ENCODE assay signal across 9 mouse cellular contexts in the genomic region with DNA sequence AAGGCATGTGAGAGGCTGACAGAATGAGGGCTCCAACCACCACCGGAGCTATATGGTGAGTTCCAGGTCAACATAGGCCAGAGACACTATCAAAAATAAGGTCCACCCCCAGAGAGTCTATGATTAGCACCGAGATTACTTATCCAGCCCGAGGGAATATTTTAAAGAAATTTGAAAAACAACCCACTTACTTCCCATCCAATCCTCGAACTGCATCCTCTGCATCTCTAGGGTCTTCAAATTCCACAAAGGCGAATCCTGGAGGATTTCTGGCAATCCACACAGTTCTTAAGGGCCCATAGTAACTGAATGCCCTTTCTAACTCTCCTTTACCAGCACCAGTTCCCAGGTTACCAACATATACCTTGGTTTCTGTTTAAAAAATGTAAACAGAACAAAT. TPM values are rescaled to one million over a fixed set of nuclear protein-coding genes. Genes with fewer than 3 reads are reported as not detected.
DNase-seq lines count a peak whose midpoint lies in the region; ATAC-seq and TF ChIP-seq lines count a peak whose summit lies in the region.
"Had no signal": no experiment of that assay in that cellular context is flagged by ENCODE, and none has a peak within 500 bp of the region (broad histone marks: within the 10 kb centered on the region; RNA-seq: fewer than 3 reads in every experiment).

No protein-coding gene starts in this region.

- no peaks in the 10 kb centered on the region for H3K9me3 ChIP-seq in CH12.LX (replicated peaks; ENCODE audit: low read length)
- no peaks in the 10 kb centered on the region for H3K9me3 ChIP-seq in forebrain, embryonic 16.5 days (ENCODE audit: control insufficient read depth, low read length)
- no peaks in the 10 kb centered on the region for H3K9me3 ChIP-seq in liver, embryonic 15.5 days (replicated peaks)

- peak overlapping the region; percentile 86 to 97 (median 96) for H3K4me3 ChIP-seq in CH12.LX (replicated peaks in 1 of 3; ENCODE audit: low read depth in 2 of 3, low read length in 2 of 3, poor library complexity in 1 of 3)
- peak overlapping the region; percentile 98 for H3K4me3 ChIP-seq in forebrain, embryonic 16.5 days (replicated peaks; ENCODE audit: low read length)
- peak overlapping the region; percentile 97 for H3K4me3 ChIP-seq in liver, embryonic 15.5 days (replicated peaks)

- peaks cover 3 to 31% of the 10 kb centered on the region in 2 experiments; a peak in 3 of 4 replicates for H3K4me1 ChIP-seq in CH12.LX (ENCODE audit: control insufficient read depth in 1 of 2, insufficient read depth in 2 of 2)
- peaks cover 11% of the 10 kb centered on the region for H3K4me1 ChIP-seq in forebrain, embryonic 16.5 days (replicated peaks; ENCODE audit: control insufficient read depth, insufficient read depth, low read length)
- H3K4me1 ChIP-seq in liver, embryonic 15.5 days (replicated peaks): peaks cover 21% of the 10 kb centered on the region

- in situ Hi-C loops in CH12.LX (cut with MboI; ENCODE audit: low pct_ligation_motif_present, low pct_unique_long_range_greater_than_20kb, low sequenced_read_pairs): no loop called here

- no peak for TF ChIP-seq RAD21 in CH12.LX (IDR thresholded peaks at IDR 0.05; ENCODE audit: low read depth, low read length)

- H3K36me3 ChIP-seq in CH12.LX (replicated peaks in 1 of 2; ENCODE audit: control insufficient read depth in 1 of 2, insufficient read depth in 1 of 2, low read length in 1 of 2): peaks cover 29 to 47% of the 10 kb centered on the region in 2 experiments
- peaks cover 22% of the 10 kb centered on the region for H3K36me3 ChIP-seq in forebrain, embryonic 16.5 days (ENCODE audit: control insufficient read depth, insufficient read depth)
- H3K36me3 ChIP-seq in liver, embryonic 15.5 days (replicated peaks): peaks cover 44% of the 10 kb centered on the region

- TF ChIP-seq EP300 in CH12.LX (IDR thresholded peaks at IDR 0.05; ENCODE audit: low read length): no peak

- H3K4me2 ChIP-seq in CH12.LX (ENCODE audit: insufficient read depth, low read depth, poor library complexity, severe bottlenecking): peak overlapping the region; percentile 79
- H3K4me2 ChIP-seq in forebrain, embryonic 16.5 days (ENCODE audit: low read length): peak overlapping the region; percentile 65
- peak overlapping the region; percentile 82 for H3K4me2 ChIP-seq in liver, embryonic 15.5 days

- peak; percentile 82 for DNase-seq in heart, adult 11 months
- DNase-seq in heart, postnatal 10 days: no peak
- no peak for DNase-seq in CH12.LX (ENCODE audit: extremely low read depth)
- DNase-seq in urinary bladder, postnatal 10 days (ENCODE audit: low spot score): no peak
- DNase-seq in thymus, postnatal 36 days: no peak
- DNase-seq in adrenal gland, postnatal 25 days: no peak

- dilution Hi-C loops in CH12.LX (cut with MboI; ENCODE audit: extremely low pct_ligation_motif_present, extremely low pct_unique_long_range_greater_than_20kb, low sequenced_read_pairs): no loop called here

- H3K27me3 ChIP-seq in CH12.LX (replicated peaks): no peaks in the 10 kb centered on the region
- H3K27me3 ChIP-seq in forebrain, embryonic 16.5 days (replicated peaks; ENCODE audit: control insufficient read depth, insufficient read depth, low read length): no peaks in the 10 kb centered on the region
- H3K27me3 ChIP-seq in liver, embryonic 15.5 days: no peaks in the 10 kb centered on the region

- H3K9ac ChIP-seq in CH12.LX (ENCODE audit: insufficient read depth, low read depth): peak overlapping the region; percentile 93
- H3K9ac ChIP-seq in forebrain, embryonic 16.5 days (replicated peaks; ENCODE audit: low read depth, low read length): peak overlapping the region; percentile 98
- peak overlapping the region; percentile 93 for H3K9ac ChIP-seq in liver, embryonic 15.5 days

- H3K79me2 ChIP-seq in CH12.LX (replicated peaks; ENCODE audit: control insufficient read depth, extremely low read depth, insufficient read depth, poor library complexity, severe bottlenecking): peaks cover 42% of the 10 kb centered on the region

- no peak for TF ChIP-seq POLR2A in CH12.LX (IDR thresholded peaks at IDR 0.05; ENCODE audit: low read depth, low read length)

- intact Hi-C loops in heart, postnatal 10 days (cut with DNase I): loop anchor here (2.0 kb wide), 1 partner anchor 19 kb away; the partner anchor contains the start of gene Gemin6

- no peak for TF ChIP-seq CTCF in CH12.LX (conservative IDR thresholded peaks at IDR 0.05 in 1 of 2, IDR thresholded peaks at IDR 0.05 in 1 of 2; ENCODE audit: low read depth in 2 of 2, low read length in 2 of 2)

- 28% methylated on average over 5 of the region's 5 CpGs for WGBS in forebrain, embryonic 16.5 days
- 13% methylated on average over 5 of the region's 5 CpGs for WGBS in liver, embryonic 15.5 days (ENCODE audit: insufficient replicate concordance)

- ATAC-seq in forebrain, embryonic 16.5 days: no peak
- no peak for ATAC-seq in liver, embryonic 15.5 days (ENCODE audit: insufficient read depth)

- H3K27ac ChIP-seq in CH12.LX (ENCODE audit: insufficient read depth, low read depth): no peak overlapping the region
- H3K27ac ChIP-seq in forebrain, embryonic 16.5 days (ENCODE audit: low read length): peak overlapping the region; percentile 99; the same call in 1 of the 2 replicates
- H3K27ac ChIP-seq in liver, embryonic 15.5 days (replicated peaks): 0 out of 2 replicates have a peak overlapping the region, but pooled peaks have one; percentile 97

TF ChIP-seq in CH12.LX, 34 proteins besides CTCF, POLR2A, EP300 and RAD21:
- TF ChIP-seq KAT2A (IDR thresholded peaks at IDR 0.05; ENCODE audit: insufficient replicate concordance, low read length): no peak
- TF ChIP-seq PAX5 (IDR thresholded peaks at IDR 0.05; ENCODE audit: low read length): no peak
- TF ChIP-seq POLR2AphosphoS2 (IDR thresholded peaks at IDR 0.05; ENCODE audit: low read depth, low read length): no peak
- no peak for TF ChIP-seq CHD1 (IDR thresholded peaks at IDR 0.05; ENCODE audit: low read depth, low read length)
- no peak for TF ChIP-seq HCFC1 (IDR thresholded peaks at IDR 0.05; ENCODE audit: low read depth, low read length)
- no peak for TF ChIP-seq MAFK (IDR thresholded peaks at IDR 0.05; ENCODE audit: insufficient replicate concordance, low read length)
- no peak for TF ChIP-seq ZKSCAN1 (IDR thresholded peaks at IDR 0.05; ENCODE audit: borderline replicate concordance, low read depth, low read length)
- TF ChIP-seq MEF2A (IDR thresholded peaks at IDR 0.05; ENCODE audit: borderline replicate concordance, low read depth, low read length): no peak
- no peak for TF ChIP-seq TBP (conservative IDR thresholded peaks at IDR 0.05; ENCODE audit: low read depth, low read length)
- TF ChIP-seq ZNF384 (IDR thresholded peaks at IDR 0.05; ENCODE audit: low read depth, low read length): no peak
- no peak for TF ChIP-seq MYC (IDR thresholded peaks at IDR 0.05; ENCODE audit: low read depth, low read length)
- TF ChIP-seq E2F4 (IDR thresholded peaks at IDR 0.05; ENCODE audit: insufficient replicate concordance, low read depth, low read length): no peak
- TF ChIP-seq MAZ (IDR thresholded peaks at IDR 0.05; ENCODE audit: low read depth, low read length): no peak
- TF ChIP-seq CHD2 (IDR thresholded peaks at IDR 0.05; ENCODE audit: low read length): no peak
- no peak for TF ChIP-seq TCF12 (IDR thresholded peaks at IDR 0.05; ENCODE audit: low read depth, low read length)
- TF ChIP-seq GABPA (IDR thresholded peaks at IDR 0.05; ENCODE audit: insufficient replicate concordance, low read depth, low read length): no peak
- TF ChIP-seq JUN (IDR thresholded peaks at IDR 0.05; ENCODE audit: insufficient read depth, low read depth, low read length): no peak
- no peak for TF ChIP-seq SIN3A (IDR thresholded peaks at IDR 0.05; ENCODE audit: low read length)
- TF ChIP-seq USF1 (IDR thresholded peaks at IDR 0.05; ENCODE audit: low read depth, low read length): no peak

RNA-seq across cellular contexts. Expression of gene Srsf7, which starts 1.4 kb away (rescaled TPM):
- total RNA-seq in heart, postnatal 10 days (2021): 10 to 100 TPM; 59.9 to 72.8 TPM
- total RNA-seq in CH12.LX (2012; rRNA removed) (268 and 366 TPM in 2 replicates), CH12.LX (2014; rRNA removed) (442 and 482 TPM in 2 replicates)
- polyA plus RNA-seq in CH12.LX (2012; ENCODE audit: insufficient read length, low read depth): 383 and 398 TPM in 2 replicates
- polyA plus RNA-seq in forebrain, embryonic 16.5 days (2015; fragmentation: Nextera tagmentation; extraction: Ambion mirVana): 575 and 647 TPM in 2 replicates
- 199 and 220 TPM in 2 replicates for polyA plus RNA-seq in liver, embryonic 15.5 days (2015; fragmentation: Nextera tagmentation; extraction: Ambion mirVana)
- 119 and 126 TPM in 2 replicates for total RNA-seq in adrenal gland, postnatal 25 days (2021)

RNA-seq across cellular contexts. Expression of gene Ttc39d, which starts 1.6 kb away (rescaled TPM):
- total RNA-seq in heart, postnatal 10 days (2021): not detected
- total RNA-seq in CH12.LX (2012; rRNA removed) (0.13 TPM in 1 of 2 replicates, not detected in the other), CH12.LX (2014; rRNA removed) (not detected in 2 replicates)
- polyA plus RNA-seq in CH12.LX (2012; ENCODE audit: insufficient read length, low read depth): not detected in 2 replicates
- not detected in 2 replicates for polyA plus RNA-seq in forebrain, embryonic 16.5 days (2015; fragmentation: Nextera tagmentation; extraction: Ambion mirVana)
- polyA plus RNA-seq in liver, embryonic 15.5 days (2015; fragmentation: Nextera tagmentation; extraction: Ambion mirVana): not detected in 2 replicates
- total RNA-seq in adrenal gland, postnatal 25 days (2021): 0.24 TPM in 1 of 2 replicates, not detected in the other
- total RNA-seq: neutrophil, adult 5-6 weeks had no signal

RNA-seq across cellular contexts. Expression of gene Gemin6, which starts 18.6 kb away (rescaled TPM):
- total RNA-seq in heart, postnatal 10 days (2021): 1 to 10 TPM; 4.9 TPM
- total RNA-seq in CH12.LX (2012; rRNA removed) (65.6 and 85.9 TPM in 2 replicates), CH12.LX (2014; rRNA removed) (120 and 143 TPM in 2 replicates)
- 63.4 and 66.0 TPM in 2 replicates for polyA plus RNA-seq in CH12.LX (2012; ENCODE audit: insufficient read length, low read depth)
- polyA plus RNA-seq in forebrain, embryonic 16.5 days (2015; fragmentation: Nextera tagmentation; extraction: Ambion mirVana): 25.2 and 25.8 TPM in 2 replicates
- polyA plus RNA-seq in liver, embryonic 15.5 days (2015; fragmentation: Nextera tagmentation; extraction: Ambion mirVana): 25.6 and 28.9 TPM in 2 replicates
- 10.4 and 11.1 TPM in 2 replicates for total RNA-seq in adrenal gland, postnatal 25 days (2021)
